Mouse (Mus musculus) heart, postnatal 0 days (tissue): ENCODE results near the gene 1700029I15Rik. TPM values are rescaled to one million over a fixed set of nuclear protein-coding genes. Genes with fewer than 3 reads are reported as not detected.

Source experiments
- ATAC-seq: fragments of 200-750 bp; cut with Nextera tagmentation; 2 replicates; pipeline ENCODE4 v1.8.0; 2017; ENCODE audit warnings: low read depth, moderate number of reproducible peaks, moderate library complexity; ENCODE audit not compliant: insufficient read depth
- DNase-seq: peaks from one replicate; pipeline ENCODE4 v3.0.0-alpha.2; 2016; ENCODE audit warnings: low spot score
- H3K27ac ChIP-seq: fragments of 300-500 bp; sonication (generic); 2 replicates; pipeline ENCODE4 v1.5.1; 2014; ENCODE audit warnings: low read depth, mild to moderate bottlenecking
- H3K27me3 ChIP-seq: fragments of 300-500 bp; sonication (generic); 2 replicates; pipeline ENCODE4 v1.6.1; 2014; ENCODE audit warnings: low read length, mixed read lengths; ENCODE audit not compliant: control insufficient read depth, insufficient read depth
- H3K36me3 ChIP-seq: fragments of 300-500 bp; sonication (generic); replicated peaks from 2 replicates; pipeline ENCODE4 v1.6.1; 2014; ENCODE audit warnings: low read length, mixed read lengths; ENCODE audit not compliant: control insufficient read depth, insufficient read depth
- H3K4me1 ChIP-seq: fragments of 300-500 bp; sonication (generic); 2 replicates; pipeline ENCODE4 v1.6.1; 2014; ENCODE audit warnings: antibody characterized with exemption; ENCODE audit not compliant: control insufficient read depth, insufficient read depth
- H3K4me2 ChIP-seq: fragments of 300-500 bp; sonication (generic); 2 replicates; pipeline ENCODE4 v1.6.1; 2014; ENCODE audit warnings: low read depth, mild to moderate bottlenecking, low read length, moderate library complexity
- H3K4me3 ChIP-seq: fragments of 300-500 bp; sonication (generic); 2 replicates; pipeline ENCODE4 v1.5.1; 2014; ENCODE audit warnings: low read depth, low read length
- H3K9ac ChIP-seq: fragments of 300-500 bp; sonication (generic); replicated peaks from 2 replicates; pipeline ENCODE4 v1.6.1; 2014; ENCODE audit warnings: low read depth, low read length, mixed read lengths
- H3K9me3 ChIP-seq: fragments of 300-500 bp; sonication (generic); replicated peaks from 2 replicates; pipeline ENCODE4 v1.6.1; 2016; ENCODE audit warnings: low read length; ENCODE audit not compliant: control insufficient read depth
- CTCF ChIP-seq: IDR thresholded peaks from 2 replicates; pipeline ENCODE4 v1.5.1; 2016; ENCODE audit warnings: antibody characterized with exemption, control low read depth, low read depth
- EP300 ChIP-seq: IDR thresholded peaks from 2 replicates; pipeline ENCODE4 v1.6.1; 2016; ENCODE audit warnings: antibody characterized with exemption, low read depth
- WGBS: fragments of 180-500 bp; shearing (Covaris S2); extraction: QIAGEN DNeasy Blood & Tissue Kit; methylation state at CpG from one replicate; pipeline ENCODE4 v1.1.7; 2014; 5-methylcytosine and 5-hydroxymethylcytosine counted together
- polyA plus RNA-seq: library from polyadenylated mRNA; unstranded; fragments of >200 nt; fragmentation: Nextera tagmentation; extraction: Ambion mirVana; gene quantifications from 2 replicates; pipeline ENCODE4 v1.2.1, GENCODE M21; 2015
- total RNA-seq: library from RNA; depleted of rRNA; stranded (reverse); fragments of >200 nt; gene quantifications from 2 replicates; pipeline ENCODE4 v1.2.3, GENCODE M21; 2014; ENCODE audit warnings: low replicate concordance

Gene 1700029I15Rik
- total and polyA plus RNA-seq, 2 experiments from 2014 or later = 0.87 to 2.8 TPM

DNA sequence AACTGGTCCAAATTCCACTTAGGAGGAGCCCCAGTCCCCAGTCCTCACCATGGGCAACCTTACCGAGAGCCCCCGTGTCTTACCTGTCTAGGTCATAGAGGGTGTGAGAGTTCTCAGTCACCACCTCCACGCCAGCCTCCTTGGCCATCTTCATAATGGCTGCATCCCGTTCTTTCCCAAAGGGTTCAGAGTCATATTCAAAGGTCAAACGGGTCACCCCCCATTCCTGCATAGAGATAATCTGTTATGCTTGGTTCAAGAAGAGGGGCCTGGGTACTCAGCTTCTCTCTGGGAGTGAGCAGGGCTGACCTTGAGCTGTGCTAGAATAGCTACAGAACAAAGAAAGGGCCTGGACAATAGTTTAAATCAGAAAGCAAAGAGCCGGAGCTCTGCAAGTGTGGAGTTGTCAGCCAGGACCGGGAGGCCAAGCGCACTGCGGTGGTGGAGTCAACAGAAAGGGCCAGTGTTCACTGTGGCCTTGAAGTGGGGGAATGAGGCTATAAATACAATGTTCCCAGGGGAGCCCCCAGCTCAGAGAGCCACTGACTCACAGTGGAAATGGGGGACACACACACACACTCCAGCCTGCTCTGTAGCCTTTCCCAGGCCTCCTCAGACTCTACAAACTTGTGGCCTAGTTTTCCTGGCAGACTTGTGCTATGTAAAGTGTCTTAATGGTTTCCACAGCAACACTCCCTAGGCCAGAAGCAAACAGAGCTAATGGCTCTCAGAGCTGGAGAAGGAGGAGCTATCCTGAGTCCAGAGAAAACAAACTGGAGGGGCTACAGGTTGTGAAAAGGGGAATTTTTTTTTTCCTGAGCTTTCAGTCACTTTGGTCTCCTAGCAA lies 42.3 kb downstream of the 1700029I15Rik start:
- peaks cover 62% of the 10 kb centered on the region for H3K4me1 ChIP-seq
- peak overlapping the region; percentile 90 for H3K27ac ChIP-seq
- peak; percentile 92 for DNase-seq
- no peak overlapping the region for H3K4me3 ChIP-seq
- no peak overlapping the region for H3K4me2 ChIP-seq
- peak; percentile 60 for ATAC-seq
- H3K9ac ChIP-seq = peak overlapping the region; percentile 20; the same call in 1 of the 2 replicates
- TF ChIP-seq CTCF (no peak), EP300 (peak; percentile 22; the same call in 1 of the 2 replicates)
- no peaks in the 10 kb centered on the region for H3K27me3 ChIP-seq
- H3K36me3 ChIP-seq = peaks cover 43% of the 10 kb centered on the region
- H3K9me3 ChIP-seq = no peaks in the 10 kb centered on the region
- 43% methylated on average over 9 of the region's 9 CpGs for WGBS

DNA sequence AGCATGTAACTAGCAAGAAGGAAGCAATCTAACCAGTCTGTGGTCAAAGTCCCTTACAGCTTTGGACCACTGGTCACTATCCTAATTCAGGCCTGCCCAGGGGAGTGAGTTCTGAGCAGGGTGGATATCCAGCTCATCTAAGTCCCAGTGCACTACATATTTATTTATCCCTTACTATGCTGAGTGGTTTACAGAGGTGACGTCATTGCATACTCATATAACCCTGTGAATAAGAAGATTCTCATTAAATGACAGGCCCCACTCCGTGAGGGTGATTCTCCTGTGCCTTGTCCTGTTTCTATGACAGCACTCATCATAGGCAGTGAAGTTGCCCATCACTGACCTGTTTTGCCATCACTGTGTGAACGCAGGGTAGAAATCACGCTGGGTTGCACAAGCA lies 43.0 kb downstream of the 1700029I15Rik start:
- 82% methylated on average over 4 of the region's 4 CpGs for WGBS

DNA sequence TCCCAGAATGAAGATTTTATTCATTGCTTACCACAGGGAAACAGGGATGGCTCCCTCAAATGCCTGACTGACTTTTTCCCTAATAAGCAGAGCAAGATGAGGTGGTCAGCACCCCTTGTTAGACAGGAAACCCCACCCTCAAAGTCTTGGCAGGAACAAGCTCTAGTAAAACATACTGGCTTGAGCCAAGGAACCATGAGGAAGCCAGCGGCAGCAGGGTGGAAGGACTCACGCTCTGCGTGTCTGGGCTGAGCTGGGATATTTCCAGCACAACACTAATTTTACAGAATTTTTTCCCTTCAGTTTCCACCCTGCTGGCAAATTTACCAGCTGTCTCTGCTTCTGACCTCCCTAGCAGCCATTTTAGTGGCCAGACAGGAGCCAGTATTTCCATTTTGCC lies 44.1 kb downstream of the 1700029I15Rik start:
- Histone ChIP-seq H3K4me1 (peaks cover 79% of the 10 kb centered on the region), H3K27me3 (no peaks in the 10 kb centered on the region), H3K4me2 (no peak overlapping the region), H3K36me3 (peaks cover 26% of the 10 kb centered on the region; the same call in 1 of the 2 replicates), H3K27ac (peak overlapping the region; percentile 90), H3K9me3 (no peaks in the 10 kb centered on the region), H3K9ac (no peak overlapping the region), H3K4me3 (no peak overlapping the region)
- ATAC-seq = no peak
- WGBS = 54% methylated on average over 3 of the region's 3 CpGs
- TF ChIP-seq EP300 (0 out of 2 replicates have a peak, but pooled peaks have one; percentile 31), CTCF (no peak)
- peak; percentile 67 for DNase-seq

More for the DNA sequence above, 43.0 kb downstream of the 1700029I15Rik start:
- H3K27me3 ChIP-seq = no peaks in the 10 kb centered on the region
- no peak for ATAC-seq
- H3K4me1 ChIP-seq = peaks cover 69% of the 10 kb centered on the region
- no peak overlapping the region for H3K9ac ChIP-seq
- H3K4me2 ChIP-seq = no peak overlapping the region
- no peak for DNase-seq
- H3K4me3 ChIP-seq = no peak overlapping the region
- TF ChIP-seq CTCF = no peak
- no peak for TF ChIP-seq EP300
- peak overlapping the region; percentile 90 for H3K27ac ChIP-seq
- peaks cover 37% of the 10 kb centered on the region for H3K36me3 ChIP-seq
- H3K9me3 ChIP-seq = no peaks in the 10 kb centered on the region

DNA sequence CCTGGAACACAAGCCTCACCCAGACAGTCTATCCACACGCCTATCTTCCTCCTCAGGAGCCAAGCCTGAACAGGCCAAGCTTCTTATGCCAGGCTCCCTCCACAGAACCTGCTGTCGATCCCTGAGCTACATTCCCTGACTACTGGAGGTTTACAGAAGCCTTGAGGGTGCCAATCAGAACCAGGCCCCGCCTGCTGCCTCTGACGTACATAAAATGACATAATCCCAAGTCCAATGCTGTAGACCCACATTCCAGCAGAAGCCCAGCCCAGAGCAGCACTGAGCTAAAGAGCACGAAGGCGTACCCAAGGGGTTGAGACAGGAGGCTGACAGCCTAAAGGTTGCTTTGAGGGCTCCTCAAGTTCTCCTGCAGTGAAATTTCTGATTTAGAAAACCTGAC lies 45.5 kb downstream of the 1700029I15Rik start:
- H3K9ac ChIP-seq = peak overlapping the region; percentile 32; the same call in 1 of the 2 replicates
- H3K36me3 ChIP-seq = peaks cover 11% of the 10 kb centered on the region; the same call in 1 of the 2 replicates
- WGBS = 27% methylated on average over 6 of the region's 6 CpGs
- peak; percentile 57 for ATAC-seq
- peaks cover 91% of the 10 kb centered on the region for H3K4me1 ChIP-seq
- H3K4me3 ChIP-seq = no peak overlapping the region
- H3K4me2 ChIP-seq = peak overlapping the region; percentile 8; the same call in 1 of the 2 replicates
- no peaks in the 10 kb centered on the region for H3K9me3 ChIP-seq
- TF ChIP-seq CTCF (no peak; the same call in 1 of the 2 replicates), EP300 (no peak)
- H3K27me3 ChIP-seq = no peaks in the 10 kb centered on the region
- peak; percentile 92 for DNase-seq
- H3K27ac ChIP-seq = peak overlapping the region; percentile 90

DNA sequence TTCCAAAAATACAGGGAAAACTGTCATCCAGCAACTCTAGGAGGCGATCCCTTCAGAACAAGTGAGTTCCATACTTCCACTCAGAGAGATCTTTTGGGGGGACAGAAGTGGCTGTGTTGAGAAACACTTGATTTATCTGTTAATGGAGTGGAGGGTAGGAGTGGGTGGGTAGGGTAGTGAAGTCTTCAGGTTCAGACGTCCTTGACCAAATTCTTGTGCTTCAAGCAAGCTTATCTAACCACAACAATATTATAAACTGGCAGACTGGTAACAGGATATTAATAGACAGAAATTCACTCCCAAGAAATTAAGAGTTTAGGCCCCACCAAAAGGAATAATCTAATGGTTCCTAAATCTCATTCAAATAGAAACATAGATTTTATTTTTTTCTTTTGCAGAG lies 47.8 kb downstream of the 1700029I15Rik start:
- H3K27ac ChIP-seq = peak overlapping the region; percentile 73
- peaks cover 77% of the 10 kb centered on the region for H3K4me1 ChIP-seq
- no peak overlapping the region; the same call in 1 of the 2 replicates for H3K9ac ChIP-seq
- DNase-seq = no peak
- TF ChIP-seq CTCF = no peak
- H3K27me3 ChIP-seq = no peaks in the 10 kb centered on the region
- H3K36me3 ChIP-seq = peaks cover 8% of the 10 kb centered on the region; the same call in 1 of the 2 replicates
- no peak for ATAC-seq
- H3K4me3 ChIP-seq = no peak overlapping the region
- WGBS = 68% methylated on average over 2 of the region's 2 CpGs
- no peak overlapping the region for H3K4me2 ChIP-seq
- no peaks in the 10 kb centered on the region for H3K9me3 ChIP-seq
